Mouse (Mus musculus): ENCODE measurements around the gene Gcnt7.
A peak's percentile ranks its signal among the peaks of the same experiment; 100 is the strongest.

Gene Gcnt7

DNA sequence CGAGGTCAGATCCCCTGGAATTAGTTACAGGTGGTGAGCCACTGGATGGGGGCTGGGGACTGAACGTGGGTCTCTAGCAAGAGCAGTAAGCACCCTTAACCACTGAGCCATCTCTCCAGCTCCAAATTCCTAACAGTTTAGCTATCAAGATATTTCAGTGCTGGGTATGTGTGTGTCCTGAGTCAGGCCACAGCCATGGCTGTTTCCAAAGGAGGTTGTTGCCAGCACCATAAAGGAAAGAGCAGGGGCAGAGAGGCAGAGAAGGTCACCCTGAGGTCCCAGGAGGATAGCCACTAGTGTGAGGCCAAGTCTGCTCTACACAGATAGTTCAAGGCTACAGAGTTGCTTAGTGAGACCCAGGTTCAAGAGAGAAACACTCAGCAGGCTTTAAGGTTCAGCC, 2.3 kb upstream of the Gcnt7 start:
- no peak for DNase-seq (ENCODE audit: low read depth, low spot score)

DNA sequence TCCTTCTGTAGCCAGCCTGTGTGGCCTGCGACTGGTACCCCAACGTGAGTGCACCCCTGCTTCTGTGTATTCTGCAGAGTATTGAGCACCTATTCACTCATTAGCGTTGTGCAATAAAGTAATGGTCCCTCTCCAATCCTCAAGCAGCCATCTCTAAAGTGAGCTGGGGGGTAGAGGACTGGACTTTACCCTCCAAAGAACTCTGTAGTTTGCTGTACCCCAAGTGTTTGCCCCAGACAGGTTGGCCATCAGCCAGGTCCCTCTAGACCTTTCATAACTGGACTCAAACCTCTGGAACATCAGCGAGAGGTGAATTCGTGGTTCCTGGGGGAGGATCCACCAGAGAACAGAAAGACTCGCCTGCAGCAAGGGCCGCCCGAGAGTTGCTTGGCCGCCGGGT, 5.9 kb downstream of the Gcnt7 start:
- DNase-seq (ENCODE audit: low read depth, low spot score): no peak

DNA sequence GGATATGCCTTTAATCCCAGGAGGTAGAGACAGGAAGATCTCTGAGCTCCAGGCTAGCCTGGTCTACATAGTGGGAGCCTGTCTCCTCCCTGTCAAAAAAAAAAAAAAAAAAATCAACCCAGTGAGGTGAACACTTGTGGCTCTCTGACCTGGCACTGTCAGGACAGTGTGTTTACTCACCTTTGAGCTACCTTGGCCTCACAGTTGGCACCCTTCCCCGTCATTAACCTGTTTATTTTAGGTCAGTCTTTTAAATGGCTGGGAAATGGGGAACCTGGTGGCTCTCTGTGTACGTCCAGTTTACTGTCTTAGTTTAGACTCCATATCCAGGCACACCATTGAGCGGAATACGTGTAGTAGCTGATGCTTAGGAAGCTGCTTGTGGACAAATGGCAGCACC, 6.4 kb downstream of the Gcnt7 start:
- no peak for DNase-seq (ENCODE audit: low read depth, low spot score)

DNA sequence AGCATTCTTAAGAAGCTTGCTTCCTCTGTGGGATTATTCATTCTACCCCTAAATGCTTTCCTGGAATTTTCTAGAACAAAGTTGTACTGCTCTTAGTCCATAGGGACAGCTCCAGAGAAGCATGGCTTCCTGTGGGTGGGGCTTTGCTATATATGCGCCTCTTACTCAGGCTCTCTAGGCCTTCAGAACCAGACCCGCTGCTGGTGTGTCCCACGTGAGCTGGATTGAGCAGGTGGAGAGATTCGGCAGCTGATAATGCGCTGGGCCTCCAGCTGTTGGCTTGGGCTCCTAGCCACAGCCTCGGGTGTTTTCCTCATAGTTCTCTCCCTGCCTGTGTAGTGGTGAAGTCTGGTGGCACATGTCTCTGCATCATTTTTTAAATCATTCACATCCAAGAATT, 7.8 kb downstream of the Gcnt7 start:
- peak; percentile 15 for DNase-seq (ENCODE audit: low read depth, low spot score)

DNA sequence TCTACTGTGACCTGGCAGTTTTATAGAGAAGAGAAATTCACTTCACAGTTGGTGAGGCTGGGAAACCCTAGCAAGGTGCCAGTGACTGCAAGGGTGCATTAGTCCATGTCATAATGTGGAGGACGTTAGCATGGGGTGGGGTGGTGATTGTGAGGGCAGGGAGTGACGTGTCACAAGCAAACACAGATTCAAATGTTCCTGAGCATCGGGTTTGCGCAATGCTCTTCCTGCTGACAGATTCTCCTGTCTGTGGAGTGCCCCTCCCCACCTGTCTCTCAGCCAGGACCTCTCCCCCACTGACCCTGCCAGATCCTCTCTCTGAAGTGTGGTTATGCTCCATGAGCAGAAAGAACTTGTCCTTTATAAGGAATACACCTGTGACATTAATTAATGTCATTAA, 10.1 kb downstream of the Gcnt7 start:
- DNase-seq (ENCODE audit: low read depth, low spot score): no peak

DNA sequence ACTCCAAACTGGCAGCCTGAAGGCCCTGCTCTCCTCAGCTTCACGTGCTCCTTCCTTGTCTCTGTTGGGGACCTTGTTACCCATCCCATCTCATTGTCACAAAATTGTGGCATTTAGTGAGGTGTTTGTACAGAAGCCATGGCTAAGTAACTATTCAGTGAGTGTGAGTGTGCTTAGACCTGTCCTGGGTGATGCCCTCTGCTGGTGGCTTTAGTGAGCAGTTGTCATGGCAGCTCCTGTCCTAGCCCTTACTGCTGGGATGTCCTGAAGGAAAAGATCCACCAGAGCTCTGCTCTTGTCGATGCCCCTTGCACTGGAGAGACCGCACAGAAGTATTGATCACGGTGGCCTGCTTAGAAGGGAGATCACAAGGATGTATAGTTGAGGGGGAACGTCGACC, 11.1 kb downstream of the Gcnt7 start:
- peak; percentile 50 for DNase-seq (ENCODE audit: low read depth, low spot score)

DNA sequence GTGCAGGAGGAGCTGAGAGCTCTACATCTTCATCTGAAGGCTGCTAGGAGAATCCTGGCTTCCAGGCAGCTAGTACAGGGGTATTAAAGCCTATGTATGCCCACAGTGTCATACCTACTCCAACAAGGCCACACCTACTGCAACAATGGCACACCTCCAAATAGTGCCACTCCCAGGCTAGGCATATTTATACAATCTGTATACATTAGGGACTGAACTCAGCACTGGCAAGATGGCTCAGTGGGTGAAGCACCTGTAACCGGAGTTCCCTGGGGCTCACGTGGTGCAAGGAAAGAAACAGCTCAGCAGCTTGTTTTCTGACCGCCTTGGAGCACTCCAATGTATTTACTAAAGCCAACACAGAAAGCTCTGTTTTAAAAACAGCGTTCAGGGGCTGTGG, 12.8 kb downstream of the Gcnt7 start:
- DNase-seq (ENCODE audit: low read depth, low spot score): no peak

DNA sequence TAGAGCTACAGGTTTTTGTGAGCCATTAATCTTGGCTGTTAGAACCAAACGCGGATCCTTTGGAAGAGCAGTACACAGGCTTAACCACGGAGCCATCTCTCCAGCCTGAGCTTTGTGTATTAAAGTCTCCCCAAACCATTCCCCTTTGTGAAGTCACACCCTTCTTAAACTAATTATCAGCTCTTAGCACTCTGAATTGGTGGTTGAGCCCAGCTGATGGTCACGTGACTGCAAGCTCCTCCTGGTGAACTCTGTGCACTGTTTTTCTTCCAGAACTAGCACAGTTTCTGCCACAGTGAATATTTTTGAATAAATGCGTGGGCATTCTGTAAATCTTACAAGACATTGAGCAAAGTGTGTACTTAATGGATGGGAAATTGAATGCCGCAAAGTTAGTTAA, 17.2 kb downstream of the Gcnt7 start:
- DNase-seq (ENCODE audit: low read depth, low spot score): peak; percentile 44

DNA sequence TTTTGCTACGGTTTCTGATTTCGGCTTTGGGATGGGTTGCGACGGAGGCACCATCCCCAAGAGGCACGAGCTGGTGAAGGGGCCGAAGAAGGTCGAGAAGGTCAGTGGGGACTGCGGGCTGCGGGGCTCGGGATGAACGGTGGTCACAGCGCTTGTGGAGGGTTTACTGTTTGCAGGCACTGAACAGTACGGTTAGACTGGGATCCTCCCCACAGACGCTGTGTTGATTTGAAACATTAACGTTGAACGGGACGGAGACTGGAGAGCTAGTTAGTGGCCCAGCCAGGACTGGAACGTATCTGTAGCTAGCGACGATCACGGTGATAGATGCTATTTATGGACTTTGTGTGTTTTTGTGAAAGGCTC, 17.8 kb downstream of the Gcnt7 start:
- DNase-seq (ENCODE audit: low read depth, low spot score): no peak

DNA sequence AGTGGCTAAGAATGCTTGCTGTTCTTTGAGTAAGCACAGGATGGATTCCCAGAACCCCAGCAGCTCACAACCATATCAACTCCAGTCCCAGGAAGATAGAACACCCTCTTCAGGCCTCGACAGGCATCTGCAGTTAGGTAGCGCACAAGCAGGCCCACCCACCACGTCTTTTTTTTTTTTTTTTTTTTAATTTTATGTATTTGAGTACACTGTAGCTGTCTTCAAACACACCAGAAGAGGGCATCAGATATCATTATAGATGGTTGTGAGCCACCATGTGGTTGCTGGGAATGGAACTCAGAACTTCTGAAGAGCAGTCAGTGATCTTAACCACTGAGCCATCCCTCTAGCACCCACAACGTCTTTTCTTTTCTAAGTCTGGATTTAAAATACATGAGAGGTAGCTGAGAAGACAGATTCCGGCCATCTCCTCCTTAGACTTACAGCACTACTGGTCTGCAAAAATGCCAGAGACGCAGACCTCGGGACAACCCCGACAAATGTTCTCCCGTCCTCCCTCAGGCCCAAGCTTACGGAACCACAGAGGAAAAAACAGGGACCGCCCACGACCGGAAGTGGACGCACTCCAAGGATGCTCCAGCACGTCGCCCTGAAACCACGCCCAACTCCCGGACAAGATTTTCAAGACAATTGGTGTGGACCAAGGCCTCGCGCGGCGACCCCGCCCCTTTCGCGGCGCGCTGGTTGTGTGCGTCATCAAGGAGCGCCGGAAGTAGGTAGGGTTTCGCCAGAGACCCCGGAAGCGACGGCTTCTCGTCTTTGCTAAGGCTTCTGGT, 18.4 kb downstream of the Gcnt7 start, which contains the start of gene Rtf2:
Rtf2 (plus strand) TSS at position 714 of the 797 bp plus-strand sequence.
- peak; percentile 99 for DNase-seq (ENCODE audit: low read depth, low spot score)

DNA sequence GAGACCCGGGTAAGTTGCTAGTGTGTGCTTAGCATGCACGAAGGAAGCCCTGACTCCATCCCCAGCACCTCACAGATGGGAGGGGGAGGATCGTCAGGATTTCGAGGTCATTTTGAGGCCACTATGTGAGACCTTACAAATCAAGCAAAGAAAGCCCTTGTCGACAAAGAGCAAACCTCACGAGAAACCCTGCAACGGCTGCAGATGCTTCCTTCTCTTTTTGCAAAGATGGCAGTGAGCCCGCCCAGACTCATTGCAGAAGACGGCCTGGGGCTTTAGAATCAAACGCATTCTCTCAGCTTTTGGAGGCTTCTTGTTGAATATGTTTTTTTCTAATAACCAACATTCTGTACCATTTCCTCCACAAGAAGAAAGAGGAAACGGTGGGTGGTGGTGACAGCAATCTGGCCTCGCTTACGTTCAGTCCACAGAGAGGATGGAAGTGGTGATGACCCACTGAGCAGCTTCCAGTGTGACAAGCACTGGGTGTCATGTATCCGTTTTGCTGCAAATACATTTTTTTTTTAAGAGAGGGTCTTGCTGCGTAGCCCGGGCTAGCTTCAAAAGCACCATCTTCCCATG, 20.9 kb downstream of the Gcnt7 start:
- DNase-seq (ENCODE audit: low read depth, low spot score): no peak

DNA sequence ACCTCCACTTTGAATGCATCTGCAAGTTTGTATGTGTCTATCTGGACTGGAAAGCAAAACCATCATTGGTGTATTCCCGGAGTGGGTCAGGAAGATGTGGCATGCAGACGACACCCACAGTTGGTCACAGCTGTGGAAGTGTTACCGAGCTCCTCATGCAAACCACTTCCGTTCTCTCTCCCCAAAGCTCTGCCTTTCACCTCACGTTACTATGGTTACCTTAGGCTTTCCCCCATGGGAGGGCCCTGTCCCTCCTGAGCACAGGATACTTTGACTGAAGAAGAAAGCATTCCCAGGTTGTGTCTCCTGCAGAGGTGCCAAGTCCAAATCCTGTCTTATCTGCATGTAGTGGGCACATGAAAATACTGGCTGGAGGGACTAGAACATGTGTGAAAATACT, 24.6 kb downstream of the Gcnt7 start:
- DNase-seq (ENCODE audit: low read depth, low spot score): peak; percentile 38

DNA sequence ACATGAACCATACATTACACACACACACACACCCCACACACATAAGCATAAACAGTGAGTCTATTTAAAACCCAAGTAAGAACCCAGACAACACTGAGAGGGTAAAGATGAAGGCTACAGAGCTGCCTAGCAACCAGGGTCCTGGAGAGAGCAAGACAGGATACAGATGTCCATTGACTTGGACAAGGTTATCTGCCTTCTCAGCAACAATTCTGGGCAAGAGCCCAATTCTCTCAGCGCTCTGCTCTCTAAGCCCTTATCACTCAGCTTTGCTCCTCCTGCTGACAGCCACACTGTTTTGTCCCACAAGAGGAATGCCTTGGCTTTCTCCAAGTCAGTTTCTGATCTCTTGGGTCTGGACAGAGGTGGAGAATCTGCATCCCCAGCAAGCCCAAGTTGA, 27.8 kb downstream of the Gcnt7 start:
- DNase-seq (ENCODE audit: low read depth, low spot score): no peak

DNA sequence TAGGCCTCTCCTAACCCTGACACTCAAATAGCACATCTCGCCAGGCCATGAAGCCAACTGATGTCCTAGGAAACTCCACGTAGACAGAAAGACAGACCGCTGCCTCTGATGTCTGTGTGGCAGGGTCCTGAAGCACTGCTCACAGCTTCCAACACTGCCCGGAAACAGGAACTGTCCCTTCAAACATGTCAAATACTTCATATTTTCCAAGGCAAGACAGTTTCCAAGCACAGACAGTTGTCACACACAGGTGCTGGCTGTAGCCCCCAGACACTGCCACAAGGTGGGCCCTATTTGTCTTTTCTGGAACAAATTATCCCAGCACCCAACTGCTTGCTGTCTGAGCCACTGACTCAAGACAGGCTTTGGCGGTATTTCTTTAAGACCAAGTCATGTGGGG, 40.2 kb downstream of the Gcnt7 start:
- DNase-seq (ENCODE audit: low read depth, low spot score): no peak

DNA sequence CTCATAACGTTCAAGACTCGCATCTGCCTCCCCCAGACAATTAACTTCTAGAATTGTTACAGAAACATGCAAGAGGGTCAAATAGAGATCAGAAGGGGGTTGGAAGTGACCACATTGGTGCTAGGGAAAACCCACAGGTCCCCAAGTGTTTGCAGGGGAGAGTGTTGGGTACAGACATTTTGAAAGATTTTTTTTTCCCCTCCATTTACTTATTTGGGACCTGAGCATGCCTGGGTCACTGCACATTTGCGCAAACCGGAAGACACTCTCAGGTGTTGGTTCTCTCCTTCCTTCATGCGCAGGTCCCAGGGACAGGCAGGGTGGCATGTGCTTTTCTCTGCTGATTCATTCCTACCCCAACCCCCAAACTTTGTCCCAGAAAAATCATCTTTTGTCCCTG, 41.5 kb downstream of the Gcnt7 start:
- DNase-seq (ENCODE audit: low read depth, low spot score): no peak

DNA sequence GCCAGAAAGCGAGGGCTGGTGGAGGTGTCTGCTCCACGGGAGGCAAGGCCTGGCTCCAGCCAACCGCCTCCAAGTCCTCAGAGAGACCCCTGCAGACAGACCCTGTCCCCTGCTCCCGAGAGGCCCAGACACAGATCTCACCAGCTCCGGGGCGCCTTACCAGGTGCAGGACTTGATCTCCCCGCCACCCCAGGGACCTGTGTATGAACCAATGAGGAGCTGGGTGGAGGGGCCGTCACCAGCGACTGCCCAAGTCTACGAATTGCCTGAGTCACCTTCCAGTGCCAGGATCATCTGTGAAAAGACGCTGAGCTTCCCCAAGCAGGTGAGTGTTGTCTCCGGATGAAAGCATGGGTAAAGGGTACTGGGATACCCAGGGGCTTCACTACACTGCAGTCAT, 42.2 kb downstream of the Gcnt7 start:
- DNase-seq (ENCODE audit: low read depth, low spot score): no peak

DNA sequence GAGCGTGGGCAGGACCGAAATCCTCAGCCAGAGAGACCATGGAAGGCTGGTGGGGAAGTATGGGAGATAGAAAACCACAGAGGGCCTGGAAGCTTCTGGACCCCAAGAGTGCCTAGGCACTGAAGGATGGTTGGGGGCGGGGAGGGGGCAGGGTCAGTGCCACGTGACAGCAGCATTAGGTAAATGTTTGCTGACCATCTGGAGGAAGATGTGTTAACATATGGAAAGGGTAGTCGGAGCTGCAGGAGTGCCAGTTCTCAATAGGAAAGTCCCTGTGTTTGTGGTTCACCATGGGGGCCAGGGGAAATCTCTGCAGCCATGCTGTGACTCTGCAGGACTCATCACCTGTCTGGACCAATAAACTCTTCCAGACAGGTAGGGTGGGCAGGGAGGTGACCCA, 44.5 kb downstream of the Gcnt7 start:
- DNase-seq (ENCODE audit: low read depth, low spot score): no peak

DNA sequence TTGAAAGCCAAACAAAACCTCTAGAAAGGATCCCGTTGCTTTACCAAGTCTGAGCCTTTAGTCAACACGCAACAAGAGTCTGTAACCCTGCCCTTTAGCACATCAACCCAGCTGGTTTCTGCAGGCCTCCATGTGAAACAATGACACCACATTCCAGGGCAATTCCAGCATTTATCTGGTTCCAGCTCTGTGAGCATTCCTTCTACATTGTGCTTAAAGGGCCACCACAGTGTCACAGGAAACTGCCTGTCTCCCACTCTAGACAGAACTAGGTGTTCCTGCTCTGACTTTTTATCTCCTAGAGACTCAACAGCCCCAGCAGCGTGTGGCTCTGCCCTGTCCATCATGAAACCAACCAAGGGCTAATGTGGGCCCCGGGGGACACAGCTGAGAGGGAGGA, 45.1 kb downstream of the Gcnt7 start:
- peak; percentile 33 for DNase-seq (ENCODE audit: low read depth, low spot score)

DNA sequence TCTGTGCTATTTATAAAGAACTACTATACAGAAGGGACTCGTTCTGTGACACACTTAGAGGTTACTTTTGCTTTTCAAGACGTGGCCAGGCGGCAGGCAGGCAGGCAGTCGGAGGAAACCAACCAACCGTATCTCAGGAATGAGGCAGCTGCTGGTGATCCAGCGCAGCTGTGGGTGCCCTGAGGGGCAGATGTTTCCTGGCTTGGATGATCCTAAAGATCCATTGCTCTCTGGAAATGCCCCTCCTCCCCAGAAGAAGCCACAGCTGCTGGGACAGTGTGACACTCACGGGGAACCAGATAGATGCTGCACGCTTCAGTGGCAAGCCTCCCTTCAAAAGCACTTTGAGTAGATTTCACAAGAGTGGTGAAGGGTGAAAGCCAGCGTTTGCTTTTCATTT, 45.9 kb downstream of the Gcnt7 start:
- no peak for DNase-seq (ENCODE audit: low read depth, low spot score)

DNA sequence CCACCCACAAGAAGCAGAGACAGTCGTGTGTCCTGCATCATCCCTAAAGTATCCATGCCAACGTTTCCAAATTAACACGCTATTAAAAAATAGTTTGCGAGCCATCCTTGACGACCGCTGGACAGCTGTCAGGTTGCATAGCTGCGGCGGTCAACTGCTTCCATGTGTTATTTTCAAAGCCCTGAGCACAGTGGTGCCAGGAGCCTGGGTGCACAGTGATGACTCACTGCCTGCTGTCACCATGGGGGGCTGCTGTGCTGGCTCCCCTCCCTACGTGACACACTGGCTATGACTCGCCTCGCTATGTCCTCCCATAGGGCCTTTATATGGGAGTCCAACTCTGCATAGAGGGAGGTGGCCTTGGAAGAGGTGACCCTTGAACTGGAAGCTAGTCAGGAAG, 47.3 kb downstream of the Gcnt7 start:
- no peak for DNase-seq (ENCODE audit: low read depth, low spot score)

DNA sequence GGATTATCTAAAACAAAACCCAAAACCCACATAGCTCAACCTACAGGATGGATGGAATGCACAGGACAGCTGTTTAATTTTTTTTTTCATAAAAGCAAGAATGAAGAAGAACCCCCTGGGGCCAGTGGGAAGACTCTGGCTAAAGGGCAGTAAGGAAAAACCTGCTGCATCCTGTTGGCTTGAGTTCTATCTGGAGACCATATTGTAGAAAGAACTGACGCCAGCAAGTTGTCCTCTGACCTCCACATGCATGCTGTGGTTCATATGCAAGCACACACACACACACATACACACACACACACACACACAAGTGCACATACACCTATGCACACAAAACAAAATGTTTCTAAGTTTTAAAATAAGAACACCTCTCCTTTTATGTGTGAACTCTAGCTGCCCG, 47.7 kb downstream of the Gcnt7 start:
- no peak for DNase-seq (ENCODE audit: low read depth, low spot score)

DNA sequence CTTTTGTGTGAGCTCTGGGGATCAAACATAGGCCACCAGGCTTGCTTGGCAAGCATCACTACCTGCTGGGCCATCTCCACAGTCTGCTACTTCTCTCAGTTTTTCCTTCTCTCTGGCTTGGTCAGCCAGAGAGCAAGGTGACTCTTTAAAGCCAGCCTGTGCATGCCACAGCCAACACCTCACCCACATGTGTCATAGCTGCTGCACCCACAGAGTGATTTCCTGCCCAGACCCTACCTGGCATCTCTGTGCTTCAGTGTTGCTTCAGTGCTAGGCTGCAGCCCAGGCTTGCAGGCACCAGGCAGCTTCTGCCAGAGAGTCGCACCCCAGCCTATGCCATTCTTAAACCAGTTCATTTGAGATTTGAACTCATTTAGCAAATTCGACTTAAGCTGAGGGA, 50.9 kb downstream of the Gcnt7 start:
- DNase-seq (ENCODE audit: low read depth, low spot score): no peak

DNA sequence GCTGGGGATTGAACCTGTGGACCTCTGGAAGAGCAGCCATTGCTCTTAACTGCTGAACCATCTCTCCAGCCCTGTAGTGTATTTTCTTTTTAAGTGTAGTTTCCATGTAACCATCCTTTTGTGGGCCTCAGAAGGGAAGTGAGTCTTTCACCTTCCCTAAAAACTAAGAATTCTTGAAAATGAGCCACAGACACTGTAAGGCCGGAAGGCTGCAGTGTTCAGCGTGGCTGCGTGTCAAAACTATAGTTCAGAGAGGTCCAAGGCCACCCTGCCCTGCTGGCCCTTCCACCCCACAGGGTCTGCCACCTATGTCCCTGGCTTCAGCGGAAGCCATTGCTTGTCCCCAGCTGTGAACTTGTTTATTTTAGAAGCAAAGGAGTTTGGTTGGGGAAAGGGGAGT, 52.2 kb downstream of the Gcnt7 start:
- DNase-seq (ENCODE audit: low read depth, low spot score): no peak

DNA sequence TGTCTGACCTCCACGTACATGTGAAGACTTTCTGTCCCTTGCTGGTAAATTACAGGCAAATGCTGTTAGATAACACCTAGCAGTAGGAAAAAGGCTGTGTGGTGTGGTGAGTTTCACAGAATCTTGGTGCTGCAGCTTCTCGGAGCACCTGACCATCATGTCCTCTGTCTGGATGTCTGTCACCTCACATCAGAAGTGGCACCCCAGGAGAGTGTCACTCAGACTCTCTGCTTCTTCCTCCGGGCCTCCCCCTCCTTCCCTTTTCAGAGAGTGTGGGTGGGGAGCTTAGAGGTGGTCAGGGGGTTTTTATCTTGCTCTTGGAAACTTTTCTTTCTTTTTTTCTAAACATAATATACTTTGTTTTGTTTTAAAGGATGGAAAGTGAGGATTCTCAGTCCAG, 53.4 kb downstream of the Gcnt7 start:
- DNase-seq (ENCODE audit: low read depth, low spot score): no peak
